Mouse (Mus musculus) heart, embryonic 13.5 days (tissue): ENCODE data around the gene Lrrc28. TPM values are rescaled to one million over a fixed set of nuclear protein-coding genes. Genes with fewer than 3 reads are reported as not detected.
A peak's percentile ranks its signal among the peaks of the same experiment; 100 is the strongest.

Experiments
- ATAC-seq: fragments of 200-750 bp; cut with Nextera tagmentation; 2 replicates; pipeline ENCODE4 v1.8.0; 2017; ENCODE audit warnings: moderate TSS enrichment; ENCODE audit not compliant: insufficient number of reproducible peaks, low FRiP score, low TSS enrichment; ENCODE audit errors: extremely low read depth
- H3K27ac ChIP-seq: fragments of 300-500 bp; sonication (generic); replicated peaks from 2 replicates; pipeline ENCODE4 v1.5.1; 2015; ENCODE audit warnings: moderate library complexity, mild to moderate bottlenecking, inconsistent platforms
- H3K27me3 ChIP-seq: fragments of 300-500 bp; sonication (generic); replicated peaks from 2 replicates; pipeline ENCODE4 v1.6.1; 2015; ENCODE audit warnings: mild to moderate bottlenecking, inconsistent platforms
- H3K36me3 ChIP-seq: fragments of 300-500 bp; sonication (generic); 2 replicates; pipeline ENCODE4 v1.6.1; 2015; ENCODE audit warnings: mild to moderate bottlenecking, inconsistent platforms
- H3K4me1 ChIP-seq: fragments of 300-500 bp; sonication (generic); 2 replicates; pipeline ENCODE4 v1.6.1; 2015; ENCODE audit warnings: inconsistent platforms
- H3K4me2 ChIP-seq: fragments of 300-500 bp; sonication (generic); 2 replicates; pipeline ENCODE4 v1.6.1; 2015; ENCODE audit warnings: inconsistent platforms, mild to moderate bottlenecking, moderate library complexity
- H3K4me3 ChIP-seq: fragments of 300-500 bp; sonication (generic); 2 replicates; pipeline ENCODE4 v1.5.1; 2015; ENCODE audit warnings: moderate library complexity, mild to moderate bottlenecking, inconsistent platforms
- H3K9ac ChIP-seq: fragments of 300-500 bp; sonication (generic); 2 replicates; pipeline ENCODE4 v1.6.1; 2015; ENCODE audit warnings: inconsistent platforms, mild to moderate bottlenecking, moderate library complexity
- H3K9me3 ChIP-seq: fragments of 300-500 bp; sonication (generic); 2 replicates; pipeline ENCODE4 v1.6.1; 2016; ENCODE audit warnings: inconsistent platforms
- WGBS: fragments of 180-500 bp; shearing (Covaris S2); methylation state at CpG from one replicate; pipeline ENCODE4 v1.1.7; 2015; ENCODE audit warnings: mixed read lengths; 5-methylcytosine and 5-hydroxymethylcytosine counted together
- polyA plus RNA-seq: library from polyadenylated mRNA; unstranded; fragments of >200 nt; fragmentation: Nextera tagmentation; extraction: Ambion mirVana; gene quantifications from 2 replicates; pipeline ENCODE4 v1.2.1, GENCODE M21; 2015

Lrrc28 gene
- polyA plus RNA-seq, 1 experiment from 2014 or later = 8.7 TPM

GRCm38 (mm10) chr7:67644291-67644690, 777 bp downstream of the Lrrc28 start:
- ATAC-seq = no peak
- 37% methylated on average over 8 of the region's 8 CpGs for WGBS
- peak overlapping the region; percentile 60 for H3K4me3 ChIP-seq
- H3K27me3 ChIP-seq = no peaks in the 10 kb centered on the region
- H3K27ac ChIP-seq = peak overlapping the region; percentile 68; the same call in 1 of the 2 replicates
- H3K4me2 ChIP-seq = peak overlapping the region; percentile 79
- peak overlapping the region; percentile 91 for H3K9ac ChIP-seq
- H3K9me3 ChIP-seq = no peaks in the 10 kb centered on the region
- peaks cover 30% of the 10 kb centered on the region for H3K4me1 ChIP-seq
- peaks cover 9% of the 10 kb centered on the region for H3K36me3 ChIP-seq

- H3K4me2 ChIP-seq = no peak overlapping the region
- WGBS = 88% methylated on average over 9 of the region's 9 CpGs
- no peak overlapping the region for H3K4me3 ChIP-seq
- H3K9ac ChIP-seq = no peak overlapping the region
- no peak overlapping the region for H3K27ac ChIP-seq
- peaks cover 17% of the 10 kb centered on the region for H3K4me1 ChIP-seq
- H3K9me3 ChIP-seq = no peaks in the 10 kb centered on the region
- ATAC-seq = no peak
- H3K27me3 ChIP-seq = no peaks in the 10 kb centered on the region
- peaks cover 9% of the 10 kb centered on the region for H3K36me3 ChIP-seq
Measured at GRCm38 (mm10) chr7:67642955-67643354, 2.1 kb downstream of the Lrrc28 start.

GRCm38 (mm10) chr7:67639006-67639405, 6.1 kb downstream of the Lrrc28 start:
- Histone ChIP-seq H3K27ac (no peak overlapping the region), H3K36me3 (peaks cover 16% of the 10 kb centered on the region), H3K27me3 (no peaks in the 10 kb centered on the region), H3K9me3 (no peaks in the 10 kb centered on the region), H3K4me2 (no peak overlapping the region), H3K4me1 (peaks cover 5% of the 10 kb centered on the region), H3K9ac (no peak overlapping the region), H3K4me3 (no peak overlapping the region)
- ATAC-seq = no peak
- 83% methylated on average over 3 of the region's 3 CpGs for WGBS

- no peak overlapping the region for H3K4me3 ChIP-seq
- H3K4me2 ChIP-seq = no peak overlapping the region
- no peak overlapping the region for H3K27ac ChIP-seq
- H3K9me3 ChIP-seq = no peaks in the 10 kb centered on the region
- no peak overlapping the region for H3K9ac ChIP-seq
- H3K27me3 ChIP-seq = no peaks in the 10 kb centered on the region
- peaks cover 21% of the 10 kb centered on the region for H3K36me3 ChIP-seq
- WGBS = 39% methylated on average over 2 of the region's 2 CpGs
- no peak for ATAC-seq
- peaks cover 7% of the 10 kb centered on the region for H3K4me1 ChIP-seq
Measured at GRCm38 (mm10) chr7:67636161-67636560, 8.9 kb downstream of the Lrrc28 start.

GRCm38 (mm10) chr7:67634210-67634609, 10.9 kb downstream of the Lrrc28 start:
- Histone ChIP-seq H3K27ac (no peak overlapping the region), H3K9me3 (no peaks in the 10 kb centered on the region), H3K4me3 (no peak overlapping the region), H3K36me3 (peaks cover 12% of the 10 kb centered on the region), H3K27me3 (no peaks in the 10 kb centered on the region), H3K4me1 (peaks cover 22% of the 10 kb centered on the region), H3K9ac (no peak overlapping the region), H3K4me2 (no peak overlapping the region)
- WGBS = 87% methylated on average over 3 of the region's 3 CpGs
- ATAC-seq = no peak

- Histone ChIP-seq H3K36me3 (peaks cover 7% of the 10 kb centered on the region), H3K4me1 (peaks cover 22% of the 10 kb centered on the region), H3K9me3 (no peaks in the 10 kb centered on the region), H3K27ac (no peak overlapping the region), H3K4me2 (no peak overlapping the region), H3K27me3 (no peaks in the 10 kb centered on the region), H3K4me3 (no peak overlapping the region), H3K9ac (no peak overlapping the region)
- WGBS = 80% methylated on average over 5 of the region's 5 CpGs
- no peak for ATAC-seq
Measured at GRCm38 (mm10) chr7:67632380-67632779, 12.7 kb downstream of the Lrrc28 start.

GRCm38 (mm10) chr7:67630817-67631216, 14.3 kb downstream of the Lrrc28 start:
- Histone ChIP-seq H3K27me3 (no peaks in the 10 kb centered on the region), H3K27ac (peak overlapping the region; percentile 69), H3K9me3 (no peaks in the 10 kb centered on the region), H3K4me1 (peaks cover 22% of the 10 kb centered on the region), H3K9ac (peak overlapping the region; percentile 21; the same call in 1 of the 2 replicates), H3K4me3 (no peak overlapping the region), H3K4me2 (0 out of 2 replicates have a peak overlapping the region, but pooled peaks have one; percentile 20), H3K36me3 (peaks cover 9% of the 10 kb centered on the region)
- ATAC-seq = no peak
- WGBS = 13% methylated on average over 2 of the region's 2 CpGs

GRCm38 (mm10) chr7:67629681-67630080, 15.4 kb downstream of the Lrrc28 start:
- Histone ChIP-seq H3K27me3 (no peaks in the 10 kb centered on the region), H3K4me3 (no peak overlapping the region), H3K4me1 (peaks cover 22% of the 10 kb centered on the region), H3K4me2 (no peak overlapping the region), H3K27ac (no peak overlapping the region), H3K9me3 (no peaks in the 10 kb centered on the region), H3K9ac (no peak overlapping the region), H3K36me3 (peaks cover 9% of the 10 kb centered on the region)
- ATAC-seq = no peak
- 53% methylated on average over 5 of the region's 5 CpGs for whole genome bisulfite sequencing

- 89% methylated on average over 5 of the region's 5 CpGs for WGBS
Measured at GRCm38 (mm10) chr7:67626671-67627070, 18.4 kb downstream of the Lrrc28 start.

GRCm38 (mm10) chr7:67622151-67622550, 22.9 kb downstream of the Lrrc28 start:
- no peak overlapping the region for H3K4me2 ChIP-seq
- H3K4me3 ChIP-seq = no peak overlapping the region
- H3K4me1 ChIP-seq = peaks cover 23% of the 10 kb centered on the region
- ATAC-seq = no peak
- peaks cover 3% of the 10 kb centered on the region; the same call in 1 of the 2 replicates for H3K36me3 ChIP-seq
- WGBS = 62% methylated on average over 3 of the region's 3 CpGs
- no peak overlapping the region for H3K9ac ChIP-seq
- no peak overlapping the region for H3K27ac ChIP-seq
- no peaks in the 10 kb centered on the region for H3K27me3 ChIP-seq
- no peaks in the 10 kb centered on the region for H3K9me3 ChIP-seq

More at GRCm38 (mm10) chr7:67626671-67627070, 18.4 kb downstream of the Lrrc28 start:
- Histone ChIP-seq H3K9me3 (no peaks in the 10 kb centered on the region), H3K27me3 (no peaks in the 10 kb centered on the region), H3K4me3 (no peak overlapping the region), H3K27ac (no peak overlapping the region), H3K9ac (no peak overlapping the region), H3K4me2 (no peak overlapping the region), H3K4me1 (peaks cover 22% of the 10 kb centered on the region), H3K36me3 (peaks cover 3% of the 10 kb centered on the region; the same call in 1 of the 2 replicates)
- ATAC-seq = no peak

GRCm38 (mm10) chr7:67619836-67620235, 25.2 kb downstream of the Lrrc28 start:
- H3K4me1 ChIP-seq = peaks cover 47% of the 10 kb centered on the region
- 46% methylated on average over 4 of the region's 4 CpGs for WGBS
- ATAC-seq = no peak
- no peaks in the 10 kb centered on the region for H3K36me3 ChIP-seq
- no peak overlapping the region for H3K9ac ChIP-seq
- H3K27ac ChIP-seq = no peak overlapping the region
- H3K4me2 ChIP-seq = no peak overlapping the region
- no peak overlapping the region for H3K4me3 ChIP-seq
- no peaks in the 10 kb centered on the region for H3K27me3 ChIP-seq
- H3K9me3 ChIP-seq = no peaks in the 10 kb centered on the region

- no peak overlapping the region for H3K4me2 ChIP-seq
- H3K4me3 ChIP-seq = no peak overlapping the region
- ATAC-seq = no peak
- no peak overlapping the region for H3K9ac ChIP-seq
- no peak overlapping the region for H3K27ac ChIP-seq
- H3K4me1 ChIP-seq = peaks cover 62% of the 10 kb centered on the region
- 80% methylated on average over 3 of the region's 3 CpGs for WGBS
- no peaks in the 10 kb centered on the region for H3K27me3 ChIP-seq
- H3K9me3 ChIP-seq = no peaks in the 10 kb centered on the region
- no peaks in the 10 kb centered on the region for H3K36me3 ChIP-seq
Measured at GRCm38 (mm10) chr7:67618316-67618715, 26.8 kb downstream of the Lrrc28 start.
